Mouse (Mus musculus) lung, embryonic 14.5 days (tissue): ENCODE measurements at regions not wholly inside any gene's neighbourhood (a gene's known extent, or its start where the extent isn't known, plus 50 kb on each side); places are given as distances from the start of the nearest gene placed in this dataset.

ENCODE experiments used
- ATAC-seq: fragments of 200-750 bp; cut with Nextera tagmentation; 2 replicates; pipeline ENCODE4 v1.8.0; 2017; ENCODE audit warnings: mild to moderate bottlenecking, moderate TSS enrichment, moderate library complexity; ENCODE audit not compliant: insufficient read depth
- DNase-seq: peaks from one replicate; pipeline ENCODE4 v3.0.0-alpha.2; 2015
- H3K27ac ChIP-seq: fragments of 300-500 bp; sonication (generic); 2 replicates; pipeline ENCODE4 v1.5.1; 2014; ENCODE audit warnings: low read depth, mild to moderate bottlenecking, moderate library complexity
- H3K27me3 ChIP-seq: fragments of 300-500 bp; sonication (generic); 2 replicates; pipeline ENCODE4 v1.6.1; 2014; ENCODE audit warnings: low read length, control low read depth; ENCODE audit not compliant: insufficient read depth
- H3K36me3 ChIP-seq: fragments of 300-500 bp; sonication (generic); 2 replicates; pipeline ENCODE4 v1.6.1; 2014; ENCODE audit warnings: control low read depth; ENCODE audit not compliant: insufficient read depth
- H3K4me1 ChIP-seq: fragments of 300-500 bp; sonication (generic); 2 replicates; pipeline ENCODE4 v1.6.1; 2014; ENCODE audit warnings: antibody characterized with exemption, control low read depth; ENCODE audit not compliant: insufficient read depth
- H3K4me2 ChIP-seq: fragments of 300-500 bp; sonication (generic); 2 replicates; pipeline ENCODE4 v1.6.1; 2014; ENCODE audit warnings: mild to moderate bottlenecking
- H3K4me3 ChIP-seq: fragments of 300-500 bp; sonication (generic); 2 replicates; pipeline ENCODE4 v1.5.1; 2014; ENCODE audit warnings: low read depth, low read length
- H3K9ac ChIP-seq: fragments of 300-500 bp; sonication (generic); 2 replicates; pipeline ENCODE4 v1.6.1; 2014
- H3K9me3 ChIP-seq: fragments of 300-500 bp; sonication (generic); 2 replicates; pipeline ENCODE4 v1.6.1; 2016; ENCODE audit warnings: low read depth, low read length, control low read depth
- CTCF ChIP-seq: IDR thresholded peaks from 2 replicates; pipeline ENCODE4 v1.5.1; 2016; ENCODE audit warnings: antibody characterized with exemption, low read depth
- WGBS: fragments of 180-500 bp; shearing (Covaris S2); extraction: QIAGEN DNeasy Blood & Tissue Kit; methylation state at CpG from one replicate; pipeline ENCODE4 v1.1.7; 2014; 5-methylcytosine and 5-hydroxymethylcytosine counted together

GRCm38 (mm10) chr3:109279086-109279485, 61.4 kb upstream of the Vav3 start:
- no peaks in the 10 kb centered on the region for H3K27me3 ChIP-seq
- WGBS = 29% methylated on average over 1 of the region's 1 CpGs

GRCm38 (mm10) chr3:109286590-109286989, 53.9 kb upstream of the Vav3 start:
- Histone ChIP-seq H3K27me3 (no peaks in the 10 kb centered on the region), H3K9ac (no peak overlapping the region), H3K9me3 (no peaks in the 10 kb centered on the region), H3K4me1 (no peaks in the 10 kb centered on the region), H3K27ac (no peak overlapping the region), H3K4me3 (no peak overlapping the region), H3K4me2 (no peak overlapping the region), H3K36me3 (no peaks in the 10 kb centered on the region)
- TF ChIP-seq CTCF = no peak
- 0% methylated on average over 1 of the region's 1 CpGs for WGBS
- DNase-seq (peak; percentile 86), ATAC-seq (peak; percentile 99)

More at GRCm38 (mm10) chr3:109279086-109279485, 61.4 kb upstream of the Vav3 start:
- no peak for TF ChIP-seq CTCF
- DNase-seq = peak; percentile 46
- H3K4me3 ChIP-seq = no peak overlapping the region
- no peaks in the 10 kb centered on the region for H3K4me1 ChIP-seq
- H3K27ac ChIP-seq = no peak overlapping the region
- no peak overlapping the region for H3K9ac ChIP-seq
- no peak for ATAC-seq
- H3K4me2 ChIP-seq = no peak overlapping the region
- H3K9me3 ChIP-seq = no peaks in the 10 kb centered on the region
- H3K36me3 ChIP-seq = no peaks in the 10 kb centered on the region
